Mouse (Mus musculus): ENCODE measurements around the gene Hs3st5.

Hs3st5 gene

GRCm38 (mm10) chr10:36506727-36507555, at the start of gene Hs3st5:
Gene Hs3st5, plus strand, starts transcription at chr10:36506814.
- TF ChIP-seq GATA4 (IDR thresholded peaks at IDR 0.05; ENCODE audit: insufficient replicate concordance, low read length), result no peak

DNA sequence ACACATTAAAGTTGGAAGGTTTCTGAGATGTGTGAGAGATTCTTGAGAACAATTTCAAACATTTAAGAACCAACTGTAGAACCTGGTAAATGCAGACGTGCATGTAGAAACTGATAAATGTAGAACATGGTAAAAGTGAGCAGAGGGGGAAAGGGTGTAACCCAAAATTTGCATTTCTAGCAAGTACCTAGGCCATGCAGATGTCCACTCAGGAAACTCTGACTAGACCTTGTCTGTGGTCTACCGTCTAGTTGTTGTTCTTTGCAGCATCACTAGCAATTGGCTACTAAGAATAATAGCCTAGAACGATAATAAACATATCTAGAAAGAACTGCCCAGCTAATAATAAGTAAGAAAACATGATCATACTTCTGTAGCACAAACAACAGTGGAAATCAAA, 38.0 kb upstream of the Hs3st5 start:
- no peak for TF ChIP-seq GATA4 (IDR thresholded peaks at IDR 0.05; ENCODE audit: insufficient replicate concordance, low read length)

DNA sequence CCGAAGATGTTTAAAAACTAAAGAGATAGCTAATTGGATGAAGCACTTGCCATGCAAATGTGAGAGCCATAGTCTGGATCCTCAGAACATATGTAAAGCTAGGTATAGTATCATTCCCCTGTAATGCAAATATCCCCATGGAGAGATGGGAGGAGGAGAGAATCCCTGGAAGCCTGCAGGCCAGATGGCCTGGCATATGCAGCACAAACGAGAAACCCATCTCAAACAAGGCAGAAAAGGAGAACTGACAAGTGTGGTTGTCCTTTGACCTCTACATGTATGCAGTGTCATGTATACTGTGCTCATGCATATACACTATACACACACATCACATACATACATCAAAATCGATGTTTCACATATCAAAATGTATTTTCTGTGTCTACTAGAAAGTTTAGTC, 35.5 kb upstream of the Hs3st5 start:
- no peak for TF ChIP-seq GATA4 (IDR thresholded peaks at IDR 0.05; ENCODE audit: insufficient replicate concordance, low read length)

DNA sequence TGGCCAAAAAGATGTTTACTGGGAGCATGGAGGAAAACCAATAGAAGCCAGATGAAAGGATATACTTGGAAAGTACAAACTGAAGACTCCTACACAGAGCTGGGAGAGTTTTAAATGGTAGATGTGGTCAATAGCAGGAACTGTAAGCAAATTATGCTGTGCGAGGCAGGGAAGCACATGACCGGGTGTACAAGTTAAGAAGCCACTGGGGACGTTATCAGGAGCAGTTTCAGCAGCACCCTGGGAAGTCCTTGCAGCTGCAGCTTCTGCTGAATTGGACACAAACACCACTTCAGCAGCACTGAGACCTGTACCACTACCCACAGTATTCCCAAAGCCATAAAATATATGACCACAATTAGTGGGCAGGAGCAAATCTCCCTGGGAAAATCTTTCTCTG, 31.8 kb upstream of the Hs3st5 start:
- no peak for TF ChIP-seq GATA4 (IDR thresholded peaks at IDR 0.05; ENCODE audit: insufficient replicate concordance, low read length)

DNA sequence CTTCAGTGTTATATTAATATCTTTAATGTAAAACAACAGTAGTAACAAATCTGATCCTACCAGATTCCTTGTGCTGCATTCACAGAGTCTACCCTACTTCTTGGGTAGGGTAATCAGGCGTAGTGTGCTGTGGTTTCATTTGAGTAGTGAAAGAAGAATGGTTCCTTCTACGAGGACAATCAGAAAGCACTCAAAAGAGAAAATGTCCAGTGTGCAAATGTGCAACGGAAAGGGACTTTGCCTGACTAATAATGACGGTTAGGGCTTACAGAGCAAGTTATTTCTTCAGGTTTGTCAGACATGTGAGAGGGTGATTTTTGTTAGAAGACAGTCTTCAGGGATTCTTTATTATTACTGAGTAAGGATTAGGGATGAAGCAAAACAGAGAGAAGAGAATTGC, 29.1 kb upstream of the Hs3st5 start:
- no peak for TF ChIP-seq GATA4 (IDR thresholded peaks at IDR 0.05; ENCODE audit: insufficient replicate concordance, low read length)

DNA sequence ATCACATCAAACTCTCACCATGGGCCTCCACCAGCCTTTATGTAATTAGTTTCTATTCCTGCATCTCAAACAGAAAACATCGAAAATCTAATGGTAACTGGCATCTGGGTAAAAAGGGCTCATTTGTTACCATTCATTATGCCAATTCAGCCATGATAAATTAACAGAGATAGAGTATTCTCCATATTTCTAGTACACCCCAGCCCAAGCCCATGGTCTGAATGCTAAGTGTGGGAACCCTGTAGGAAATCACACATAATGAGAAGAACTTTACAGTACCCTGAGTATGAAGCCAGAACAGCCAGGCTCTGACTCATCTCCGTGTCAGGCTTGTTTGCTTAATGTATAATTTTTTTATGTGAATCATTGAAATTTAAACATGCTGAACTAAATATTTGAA, 23.3 kb upstream of the Hs3st5 start:
- TF ChIP-seq GATA4 (IDR thresholded peaks at IDR 0.05; ENCODE audit: insufficient replicate concordance, low read length), result no peak

- TF ChIP-seq GATA4 (IDR thresholded peaks at IDR 0.05; ENCODE audit: insufficient replicate concordance, low read length), result no peak
Measured at GRCm38 (mm10) chr10:36484011-36484410, 22.6 kb upstream of the Hs3st5 start.

- TF ChIP-seq GATA4 (IDR thresholded peaks at IDR 0.05; ENCODE audit: insufficient replicate concordance, low read length), result no peak
Measured at GRCm38 (mm10) chr10:36484728-36485300, 21.8 kb upstream of the Hs3st5 start.

- TF ChIP-seq GATA4 (IDR thresholded peaks at IDR 0.05; ENCODE audit: insufficient replicate concordance, low read length), result no peak
Measured at GRCm38 (mm10) chr10:36493566-36493965, 13.0 kb upstream of the Hs3st5 start.

DNA sequence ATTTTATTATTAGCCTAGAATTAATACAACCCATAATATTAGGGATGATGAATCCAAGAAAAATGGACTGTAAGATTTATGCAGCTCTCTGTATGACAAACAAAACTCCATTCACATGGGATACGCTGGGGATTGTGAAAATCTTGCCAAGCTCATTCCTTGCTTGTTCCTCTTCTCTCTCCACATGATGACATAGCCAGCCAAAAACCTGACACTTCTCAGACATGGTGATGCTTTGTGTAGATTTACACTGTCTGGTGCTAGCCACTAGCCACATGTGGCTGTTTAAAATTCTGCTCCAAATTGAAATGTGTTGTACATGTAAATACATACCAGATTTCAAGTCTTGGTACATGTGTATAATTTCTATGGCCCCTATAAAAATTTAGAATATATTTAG, 6.9 kb upstream of the Hs3st5 start:
- TF ChIP-seq GATA4 (IDR thresholded peaks at IDR 0.05; ENCODE audit: insufficient replicate concordance, low read length), result no peak

DNA sequence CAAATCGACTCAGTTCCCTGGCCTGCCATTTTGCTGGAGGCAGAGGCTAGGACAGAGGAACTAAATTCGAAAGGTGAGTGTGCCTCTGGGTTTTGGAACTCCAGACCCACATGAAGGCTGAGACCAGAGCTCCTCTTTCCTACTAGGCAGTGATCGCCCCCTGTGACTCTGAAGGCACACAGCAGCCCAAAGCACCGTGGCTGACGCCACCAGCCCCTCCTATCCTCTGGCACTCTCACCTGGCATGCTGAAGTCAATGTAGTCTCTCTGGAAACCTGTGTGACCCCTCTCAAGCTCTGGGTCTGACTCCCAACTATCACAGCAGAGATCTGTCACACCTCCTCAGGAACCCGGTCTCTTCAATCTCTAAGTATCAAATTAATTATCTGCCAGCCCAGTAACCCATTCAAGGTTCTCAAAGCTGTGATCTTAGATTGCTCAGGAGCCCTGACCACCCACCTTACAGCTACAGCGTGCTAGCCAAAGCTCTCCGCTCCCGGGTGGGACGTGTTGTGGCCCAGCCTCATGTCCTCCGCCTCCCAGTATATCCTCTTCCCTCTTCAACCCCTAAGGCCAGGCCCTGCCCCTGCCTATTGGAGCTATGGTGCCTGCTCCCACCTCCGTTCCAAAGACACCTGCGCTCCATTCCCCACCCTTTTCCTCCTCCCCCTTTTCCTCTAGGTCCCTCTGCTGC, 434 bp upstream of the Hs3st5 start:
- TF ChIP-seq GATA4 (IDR thresholded peaks at IDR 0.05; ENCODE audit: insufficient replicate concordance, low read length), result no peak

- no peak for TF ChIP-seq GATA4 (IDR thresholded peaks at IDR 0.05; ENCODE audit: insufficient replicate concordance, low read length)
Measured at GRCm38 (mm10) chr10:36507556-36507870, 899 bp downstream of the Hs3st5 start.

DNA sequence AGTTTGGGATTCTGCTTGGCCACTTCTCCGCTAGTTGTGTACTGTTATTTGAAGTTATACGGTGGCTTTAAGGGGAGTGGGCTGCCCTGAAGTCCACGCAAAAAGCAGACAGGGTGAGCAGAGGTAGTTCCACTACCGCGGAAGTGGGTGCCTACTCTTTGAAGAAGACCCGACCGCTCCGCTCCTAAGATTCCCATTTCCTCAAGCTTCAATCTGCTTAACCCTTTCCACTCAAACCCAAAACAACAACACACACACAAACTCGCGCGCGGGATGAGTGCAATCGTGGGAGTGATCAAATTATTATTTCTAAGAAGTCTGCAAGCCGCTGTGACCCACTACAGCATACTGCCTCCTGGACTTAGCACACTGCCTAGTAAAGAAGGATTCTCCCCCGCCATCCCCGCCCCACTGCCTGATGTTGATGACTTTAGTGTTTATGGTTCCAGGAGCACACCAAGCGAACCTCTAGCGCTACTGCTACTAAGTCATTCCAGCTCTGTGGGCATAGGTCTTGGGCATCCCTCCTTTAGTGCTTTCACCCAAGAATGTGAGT, 1.5 kb downstream of the Hs3st5 start:
- no peak for TF ChIP-seq GATA4 (IDR thresholded peaks at IDR 0.05; ENCODE audit: insufficient replicate concordance, low read length)

- no peak for TF ChIP-seq GATA4 (IDR thresholded peaks at IDR 0.05; ENCODE audit: insufficient replicate concordance, low read length)
Measured at GRCm38 (mm10) chr10:36509477-36509876, 2.9 kb downstream of the Hs3st5 start.

DNA sequence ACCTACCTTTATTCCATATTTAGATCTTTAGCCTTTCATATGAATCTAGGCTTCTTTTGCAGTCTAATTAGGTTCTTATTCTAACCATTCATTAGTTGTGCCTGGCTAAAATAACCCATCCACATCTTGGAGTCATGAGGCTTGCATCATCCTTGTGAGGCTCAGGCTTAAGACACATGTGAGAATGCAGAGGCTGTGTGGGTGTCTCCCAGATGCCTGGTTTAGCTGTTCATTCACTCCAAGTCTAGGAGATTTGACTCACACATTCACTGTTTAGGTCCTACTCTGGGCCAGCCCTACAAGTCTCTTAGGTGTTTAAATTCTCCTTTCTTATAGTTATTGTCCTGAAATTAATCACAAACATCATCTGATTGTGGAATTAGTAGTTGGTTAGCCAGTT, 17.3 kb downstream of the Hs3st5 start:
- no peak for TF ChIP-seq GATA4 (IDR thresholded peaks at IDR 0.05; ENCODE audit: insufficient replicate concordance, low read length)
